Mouse (Mus musculus) duodenum, adult 2 months (tissue): ENCODE results near the gene Timd2. TPM values are rescaled to one million over a fixed set of nuclear protein-coding genes. Genes with fewer than 3 reads are reported as not detected.

Experiments used
- polyA plus RNA-seq: library from polyadenylated mRNA; depleted of rRNA; stranded (reverse); fragments of >200 nt; gene quantifications from 2 replicates; pipeline ENCODE4 v1.2.3, GENCODE M21; 2012; ENCODE audit warnings: low replicate concordance; rRNA removed

Timd2 gene
- polyA plus RNA-seq: 1.6 TPM in 1 of 2 replicates, not detected in the other

GRCm38 (mm10) chr11:46706664-46707356, at the start of gene Timd2:
Gene Timd2, minus strand, starts transcription at chr11:46707061.

GRCm38 (mm10) chr11:46735076-46735475, 28.2 kb upstream of the Timd2 start, which contains the start of gene Havcr1:
Gene Havcr1, plus strand, starts transcription at chr11:46735080.

DNA sequence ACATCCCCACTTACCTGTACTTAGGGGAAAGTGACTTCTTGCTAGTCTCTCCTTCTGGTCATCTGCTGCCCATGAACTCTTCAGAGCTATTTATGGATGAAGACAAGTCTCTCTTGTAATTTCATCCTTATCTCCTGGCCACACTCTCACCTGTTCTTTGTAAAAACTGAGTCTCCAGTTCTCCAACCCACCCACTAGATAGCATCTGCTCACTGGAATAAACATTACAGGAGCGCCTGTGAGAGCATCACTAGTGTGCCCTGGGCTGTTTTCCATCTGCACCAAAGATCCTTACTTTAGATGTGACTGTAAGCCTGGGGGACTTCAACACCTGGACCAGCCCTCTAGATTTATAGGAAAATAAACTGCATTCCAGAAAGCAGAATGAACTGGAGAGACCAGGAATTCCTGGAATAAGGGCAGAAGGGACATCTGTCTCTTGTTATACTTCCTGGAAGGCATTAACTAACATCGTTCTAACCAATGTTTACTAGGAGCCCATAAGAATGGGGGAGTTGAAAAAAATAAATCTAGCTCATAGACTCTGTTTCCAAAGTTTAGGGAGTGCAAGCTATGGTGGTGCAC, 77.6 kb downstream of the Timd2 start, which contains the start of gene Dppa1:
Gene Dppa1 (minus strand): TSS at position 51 of the 585 bp plus-strand sequence.

Other genes starting within 250 kb of the Timd2 start
- gene Gm12169, start 182.8 kb downstream of the Timd2 start, polyA plus RNA-seq: not detected in 2 replicates
- not detected in 2 replicates for gene BC053393, start 135.5 kb downstream of the Timd2 start, polyA plus RNA-seq
- gene Dppa1, start 77.8 kb downstream of the Timd2 start, polyA plus RNA-seq: not detected in 2 replicates
- gene Havcr1, start 28.0 kb upstream of the Timd2 start, polyA plus RNA-seq: not detected in 2 replicates
- 0.16 and 0.44 TPM in 2 replicates for gene Timd4, start 103.7 kb upstream of the Timd2 start, polyA plus RNA-seq